ENCODE assay signal across 7 mouse cellular contexts in the genomic region with DNA sequence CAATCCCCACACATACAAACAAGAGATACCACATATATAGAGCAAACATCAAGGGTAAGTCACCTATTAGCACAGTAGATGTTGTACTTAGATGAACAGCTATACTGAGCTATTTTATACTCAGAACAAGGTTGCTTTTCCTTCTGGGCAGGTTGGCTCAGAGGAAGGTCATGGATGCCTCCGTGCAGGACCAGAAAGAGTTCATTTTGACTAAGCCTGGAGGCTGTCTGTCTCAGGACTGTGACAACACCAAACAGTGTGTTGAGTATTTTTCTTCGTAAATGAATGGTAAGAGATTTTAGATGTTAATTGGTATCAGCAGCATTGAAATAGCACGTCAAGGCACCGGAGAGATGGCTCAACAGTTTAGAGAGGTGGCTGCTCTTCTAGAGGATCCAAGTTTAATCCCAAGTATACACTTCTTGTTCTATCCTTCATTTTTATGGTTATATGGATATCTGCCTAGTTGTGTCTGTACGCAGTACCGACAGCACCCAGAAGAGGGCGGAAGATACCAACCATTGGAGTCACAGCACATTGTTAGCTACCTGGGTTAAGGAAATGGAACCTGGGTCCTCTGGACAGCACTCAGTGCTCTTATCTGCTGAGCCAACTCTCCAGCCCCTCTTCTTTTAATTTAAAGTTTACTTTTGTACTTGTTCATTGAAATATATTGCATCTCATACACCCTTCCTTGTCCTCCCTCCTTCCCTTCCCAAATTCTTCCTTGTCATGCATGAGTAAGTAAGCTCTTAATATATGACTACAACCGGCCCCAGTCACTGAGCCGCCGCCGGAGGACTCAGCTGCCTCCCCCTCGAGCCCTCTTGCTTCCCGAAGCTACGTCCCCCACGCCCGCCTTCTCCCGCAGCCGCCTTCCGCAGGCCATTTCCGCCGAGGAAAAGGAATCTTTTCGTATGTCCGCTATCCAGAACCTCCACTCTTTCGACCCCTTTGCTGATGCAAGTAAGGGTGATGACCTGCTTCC. TPM values are rescaled to one million over a fixed set of nuclear protein-coding genes. Genes with fewer than 3 reads are reported as not detected.
DNase-seq lines count a peak whose midpoint lies in the region; ATAC-seq and TF ChIP-seq lines count a peak whose summit lies in the region.

No protein-coding gene starts in this region.

- no peaks in the 10 kb centered on the region for H3K36me3 ChIP-seq in embryonic facial prominence, embryonic 11.5 days (replicated peaks; ENCODE audit: control insufficient read depth, insufficient read depth, low read depth, low read length)
- no peaks in the 10 kb centered on the region for H3K36me3 ChIP-seq in heart, adult 2 months (ENCODE audit: control insufficient read depth, insufficient read depth, low read length)
- H3K36me3 ChIP-seq in kidney, adult 2 months (ENCODE audit: control insufficient read depth, insufficient read depth, low read length) = no peaks in the 10 kb centered on the region
- no peaks in the 10 kb centered on the region for H3K36me3 ChIP-seq in limb, embryonic 11.5 days (ENCODE audit: control insufficient read depth, insufficient read depth, low read length)
- no peaks in the 10 kb centered on the region for H3K36me3 ChIP-seq in midbrain, embryonic 13.5 days

- TF ChIP-seq CTCF in heart, adult 2 months (IDR thresholded peaks at IDR 0.05) = peak; percentile 98
- TF ChIP-seq CTCF in kidney, adult 2 months (conservative IDR thresholded peaks at IDR 0.05; ENCODE audit: insufficient read depth, insufficient read length, low read depth, low read length) = peak; percentile 86

- peak overlapping the region; percentile 32 for H3K4me2 ChIP-seq in embryonic facial prominence, embryonic 11.5 days (ENCODE audit: low read depth, low read length)
- H3K4me2 ChIP-seq in limb, embryonic 11.5 days (ENCODE audit: low read depth, severe bottlenecking) = peak overlapping the region; percentile 38
- H3K4me2 ChIP-seq in midbrain, embryonic 13.5 days (replicated peaks) = peak overlapping the region; percentile 61

- no peaks in the 10 kb centered on the region for H3K27me3 ChIP-seq in embryonic facial prominence, embryonic 11.5 days (ENCODE audit: control insufficient read depth, insufficient read depth, low read length)
- H3K27me3 ChIP-seq in heart, adult 2 months (ENCODE audit: control insufficient read depth, insufficient read depth, low read length) = 0 out of 2 replicates have a peak, but pooled peaks cover 2% of the 10 kb centered on the region
- no peaks in the 10 kb centered on the region for H3K27me3 ChIP-seq in kidney, adult 2 months (replicated peaks; ENCODE audit: control insufficient read depth, insufficient read depth, low read length)
- H3K27me3 ChIP-seq in limb, embryonic 11.5 days (ENCODE audit: control insufficient read depth, insufficient read depth, low read length) = no peaks in the 10 kb centered on the region
- no peaks in the 10 kb centered on the region for H3K27me3 ChIP-seq in midbrain, embryonic 13.5 days

- no peaks in the 10 kb centered on the region for H3K79me2 ChIP-seq in heart, adult 2 months (replicated peaks; ENCODE audit: control insufficient read depth, insufficient read depth, low read length)

- peak overlapping the region; percentile 14; the same call in 1 of the 2 replicates for H3K9ac ChIP-seq in embryonic facial prominence, embryonic 11.5 days (replicated peaks; ENCODE audit: low read length)
- peak overlapping the region; percentile 58 for H3K9ac ChIP-seq in heart, adult 2 months (ENCODE audit: low read depth, low read length)
- H3K9ac ChIP-seq in limb, embryonic 11.5 days (ENCODE audit: low read length) = 0 out of 2 replicates have a peak overlapping the region, but pooled peaks have one; percentile 14
- peak overlapping the region; percentile 54 for H3K9ac ChIP-seq in midbrain, embryonic 13.5 days (replicated peaks)

- H3K27ac ChIP-seq in embryonic facial prominence, embryonic 11.5 days (replicated peaks; ENCODE audit: low read depth, low read length) = no peak overlapping the region
- H3K27ac ChIP-seq in heart, adult 2 months = no peak overlapping the region
- H3K27ac ChIP-seq in kidney, adult 2 months (ENCODE audit: insufficient read depth, low read depth, low read length) = no peak overlapping the region
- H3K27ac ChIP-seq in limb, embryonic 11.5 days (replicated peaks; ENCODE audit: low read depth, low read length) = no peak overlapping the region
- H3K27ac ChIP-seq in midbrain, embryonic 13.5 days = no peak overlapping the region

- intact Hi-C loops in heart, adult 2 months (cut with DNase I) = loop anchor here (2.0 kb wide), 1 partner anchor 220 kb away; no protein-coding TSS in a partner anchor

- DNase-seq in adrenal gland, postnatal 14 days = peak; percentile 85
- peak; percentile 85 for DNase-seq in embryonic facial prominence, embryonic 11.5 days (ENCODE audit: low spot score)
- peak; percentile 70 to 87 for DNase-seq in heart, adult 2 months
- DNase-seq in kidney, adult 2 months = peak; percentile 88
- DNase-seq in limb, embryonic 11.5 days (ENCODE audit: low spot score) = peak; percentile 94
- DNase-seq in spleen, adult 12 weeks (ENCODE audit: low spot score) = peak; percentile 52

- ATAC-seq in embryonic facial prominence, embryonic 11.5 days (replicated peaks; ENCODE audit: insufficient number of reproducible peaks, low FRiP score, low TSS enrichment, low read depth) = peak; percentile 81
- peak; percentile 78; the same call in 1 of the 2 replicates for ATAC-seq in limb, embryonic 11.5 days (ENCODE audit: insufficient number of reproducible peaks, low FRiP score, low TSS enrichment, low read depth)
- ATAC-seq in midbrain, embryonic 13.5 days = peak; percentile 97

- 11% methylated on average over 24 of the region's 24 CpGs for WGBS in embryonic facial prominence, embryonic 11.5 days
- 9% methylated on average over 24 of the region's 24 CpGs for WGBS in heart, adult 2 months
- WGBS in kidney, adult 2 months = 9% methylated on average over 24 of the region's 24 CpGs
- 10% methylated on average over 24 of the region's 24 CpGs for WGBS in limb, embryonic 11.5 days
- WGBS in midbrain, embryonic 13.5 days = 12% methylated on average over 24 of the region's 24 CpGs

- peak overlapping the region; percentile 22 for H3K4me3 ChIP-seq in embryonic facial prominence, embryonic 11.5 days (ENCODE audit: low read depth, low read length)
- peak overlapping the region; percentile 43 for H3K4me3 ChIP-seq in heart, adult 2 months
- H3K4me3 ChIP-seq in kidney, adult 2 months (ENCODE audit: insufficient read depth, low read depth, low read length) = peak overlapping the region; percentile 25
- peak overlapping the region; percentile 10; the same call in 1 of the 2 replicates for H3K4me3 ChIP-seq in limb, embryonic 11.5 days (ENCODE audit: low read depth, low read length)
- H3K4me3 ChIP-seq in midbrain, embryonic 13.5 days (replicated peaks) = peak overlapping the region; percentile 36

- H3K4me1 ChIP-seq in embryonic facial prominence, embryonic 11.5 days (ENCODE audit: control insufficient read depth, insufficient read depth, low read length) = no peaks in the 10 kb centered on the region
- no peaks in the 10 kb centered on the region for H3K4me1 ChIP-seq in heart, adult 2 months (ENCODE audit: control insufficient read depth, insufficient read depth, low read length)
- H3K4me1 ChIP-seq in kidney, adult 2 months (ENCODE audit: control insufficient read depth, insufficient read depth, low read length) = no peaks in the 10 kb centered on the region
- H3K4me1 ChIP-seq in limb, embryonic 11.5 days (ENCODE audit: control insufficient read depth, insufficient read depth, low read length) = no peaks in the 10 kb centered on the region
- no peaks in the 10 kb centered on the region for H3K4me1 ChIP-seq in midbrain, embryonic 13.5 days (replicated peaks)

- TF ChIP-seq POLR2A in heart, adult 2 months (IDR thresholded peaks at IDR 0.05; ENCODE audit: insufficient read depth, low read depth, low read length) = no peak
- no peak for TF ChIP-seq POLR2A in kidney, adult 2 months (IDR thresholded peaks at IDR 0.05; ENCODE audit: low read depth, low read length)

- TF ChIP-seq EP300 in heart, adult 2 months (IDR thresholded peaks at IDR 0.05; ENCODE audit: insufficient read depth, low read depth, low read length) = 0 out of 2 replicates have a peak, but pooled peaks have one; percentile 23

- H3K9me3 ChIP-seq in embryonic facial prominence, embryonic 11.5 days (replicated peaks; ENCODE audit: control insufficient read depth, low read length) = no peaks in the 10 kb centered on the region
- H3K9me3 ChIP-seq in limb, embryonic 11.5 days (ENCODE audit: control insufficient read depth, low read length) = no peaks in the 10 kb centered on the region
- 0 out of 2 replicates have a peak, but pooled peaks cover 2% of the 10 kb centered on the region for H3K9me3 ChIP-seq in midbrain, embryonic 13.5 days

RNA-seq across cellular contexts. Expression of a gene that starts 57.7 kb away (rescaled TPM):
- total RNA-seq in adrenal gland, postnatal 14 days (2021) = 3.4 and 9.6 TPM in 2 replicates
- 4.9 and 6.8 TPM in 2 replicates for polyA plus RNA-seq in embryonic facial prominence, embryonic 11.5 days (2014; fragmentation: Nextera tagmentation; extraction: Ambion mirVana)
- 1 to 10 TPM; 1.1 to 1.3 TPM for total RNA-seq in heart, adult 2 months (2021)
- polyA plus RNA-seq in heart, adult 2 months (2012; rRNA removed) = 0.59 and 0.76 TPM in 2 replicates
- polyA plus RNA-seq in kidney, adult 2 months (2012; rRNA removed) = 0.20 and 0.27 TPM in 2 replicates
- 5.1 and 6.7 TPM in 2 replicates for polyA plus RNA-seq in limb, embryonic 11.5 days (2014; fragmentation: Nextera tagmentation; extraction: Ambion mirVana)
- 12.4 and 13.0 TPM in 2 replicates for polyA plus RNA-seq in midbrain, embryonic 13.5 days (2015; fragmentation: Nextera tagmentation; extraction: Ambion mirVana)
